Mouse (Mus musculus) embryonic fibroblast, embryonic 13.5 days (primary cell): ENCODE data around the gene Epb41l2.

Source experiments
- CTCF ChIP-seq: IDR thresholded peaks from 2 replicates; pipeline ENCODE4 v1.5.1; 2011; ENCODE audit warnings: mild to moderate bottlenecking, control low read depth, low read length, moderate library complexity, borderline replicate concordance; ENCODE audit not compliant: insufficient read depth
- POLR2A ChIP-seq: IDR thresholded peaks from 2 replicates; pipeline ENCODE4 v1.6.1; 2011; ENCODE audit warnings: low read depth, mild to moderate bottlenecking, control low read depth, low read length, moderate library complexity

DNA sequence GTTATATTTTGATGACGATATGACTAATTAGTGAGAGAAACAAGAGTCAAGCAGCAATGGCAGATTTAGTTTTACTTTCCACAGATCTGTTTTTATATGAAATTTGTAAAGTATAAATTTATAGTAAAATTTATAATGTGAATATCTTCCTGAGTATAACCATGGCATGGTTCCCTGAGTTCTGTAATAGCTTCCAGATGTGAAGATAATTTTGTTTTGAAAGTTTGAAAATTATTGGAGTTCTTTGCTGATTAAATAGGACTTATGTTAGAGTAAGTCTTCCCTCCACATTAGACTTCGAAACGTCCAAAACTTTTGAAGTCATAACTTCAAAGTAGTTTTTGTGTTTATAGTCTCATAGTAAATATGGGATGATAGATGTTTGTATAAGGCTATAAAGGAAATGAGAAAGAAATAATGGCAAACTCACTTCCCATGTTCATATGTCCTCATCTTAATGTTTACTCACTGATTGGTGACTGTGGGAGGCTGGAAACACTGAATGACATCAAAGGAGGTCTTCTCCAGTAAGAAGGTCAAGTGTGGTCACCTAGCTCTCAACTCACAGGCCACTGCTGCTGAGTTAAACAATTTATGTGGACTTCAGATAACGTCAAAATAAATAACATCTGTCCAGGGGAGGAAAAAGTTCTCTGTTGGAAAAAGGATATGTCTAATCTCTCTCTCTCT is 26.1 kb upstream of the Epb41l2 start:
- no peak for TF ChIP-seq CTCF
- no peak for TF ChIP-seq POLR2A
